Mouse (Mus musculus): ENCODE results near the gene Ccl8.

Ccl8 gene

DNA sequence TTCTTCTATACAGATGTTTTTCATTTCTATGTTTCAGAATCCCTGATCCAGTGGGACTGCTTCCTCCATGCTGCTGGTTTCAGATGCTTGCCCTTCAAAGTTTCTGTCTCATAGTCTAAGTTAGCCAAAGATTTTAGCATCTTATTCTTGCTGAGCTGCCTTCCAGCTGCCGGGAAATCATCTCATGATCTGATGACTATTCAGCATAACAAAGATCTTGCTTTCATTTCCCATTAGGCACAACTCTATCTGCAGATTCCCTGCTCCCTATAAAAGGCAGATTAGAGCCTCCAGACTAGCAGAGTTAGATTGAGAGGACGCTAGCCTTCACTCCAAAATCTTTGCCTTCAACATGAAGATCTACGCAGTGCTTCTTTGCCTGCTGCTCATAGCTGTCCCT, at the start of gene Ccl8:
Gene Ccl8 (plus strand): TSS at position 301 of the 400 bp plus-strand sequence.
- DNase-seq (ENCODE audit: low read depth in 1 of 2, low spot score in 2 of 2): no peak

DNA sequence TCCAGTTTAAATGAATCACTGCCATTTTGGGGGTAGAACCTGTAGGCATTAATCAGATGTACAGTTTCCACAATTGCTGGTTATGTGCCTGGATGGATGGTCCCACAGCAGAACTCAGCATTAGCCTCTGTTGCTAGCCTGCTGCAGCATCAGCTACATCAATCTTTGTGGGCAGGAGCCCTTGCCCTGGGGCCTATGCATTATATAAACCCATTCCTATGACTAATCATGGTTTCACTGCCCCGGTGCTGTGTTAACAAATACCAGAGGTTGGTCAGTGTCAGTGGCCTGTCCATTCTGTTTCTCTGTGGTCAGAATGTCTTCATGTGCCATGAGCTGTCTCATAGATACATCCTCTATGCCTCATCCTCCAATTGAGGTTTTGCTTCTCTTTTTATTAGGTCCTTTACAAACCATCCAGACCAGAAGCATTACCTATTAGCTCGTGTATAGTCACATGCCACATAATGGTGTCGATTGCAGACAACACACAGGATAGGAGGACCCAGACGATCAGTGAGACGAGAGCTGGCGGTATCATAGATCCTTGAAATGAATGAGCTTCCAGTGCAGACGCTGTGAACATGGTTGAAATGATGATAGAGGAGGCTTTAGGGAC, 47.9 kb upstream of the Ccl8 start:
- DNase-seq (ENCODE audit: low read depth in 1 of 2, low spot score in 2 of 2): no peak

DNA sequence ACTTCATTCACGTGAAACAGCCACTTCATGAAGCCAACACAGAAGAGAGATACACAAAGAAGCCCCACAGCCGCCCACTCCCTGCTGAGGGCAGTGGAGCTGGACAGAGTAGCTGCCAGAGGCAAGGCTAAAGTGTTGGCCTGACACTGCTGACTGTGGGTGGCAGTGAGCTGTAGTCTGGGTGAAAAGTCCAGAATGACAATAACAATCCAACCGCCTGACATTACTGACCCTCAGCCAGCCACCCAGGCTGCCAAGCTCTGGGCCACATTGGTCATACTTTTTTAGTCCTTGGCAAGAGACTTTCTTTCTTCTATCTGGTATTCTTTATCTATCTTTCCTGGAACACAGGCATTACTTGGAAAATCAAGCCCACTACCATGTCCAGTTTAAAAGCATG, 43.9 kb upstream of the Ccl8 start:
- no peak for DNase-seq (ENCODE audit: low read depth in 1 of 2, low spot score in 2 of 2)

DNA sequence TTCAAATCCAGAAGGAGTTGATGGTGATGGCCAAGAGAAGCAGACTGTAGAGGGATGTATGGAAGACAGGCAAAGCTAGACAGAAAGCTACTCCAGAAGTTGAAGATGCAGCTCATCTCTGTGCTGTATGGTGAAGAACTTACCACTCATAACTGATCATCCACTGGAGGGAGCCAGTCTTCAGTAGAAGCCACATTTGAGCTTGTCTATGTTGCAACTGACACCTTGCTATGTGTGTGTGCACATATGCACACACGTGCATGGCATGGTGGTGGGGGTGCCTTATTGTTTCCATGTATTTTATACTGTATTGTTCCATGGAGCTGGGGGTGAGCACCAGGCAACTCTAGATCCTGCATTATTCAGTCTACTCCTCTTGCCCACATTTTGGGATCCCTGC, 42.6 kb upstream of the Ccl8 start:
- DNase-seq (ENCODE audit: low read depth in 1 of 2, low spot score in 2 of 2): no peak

DNA sequence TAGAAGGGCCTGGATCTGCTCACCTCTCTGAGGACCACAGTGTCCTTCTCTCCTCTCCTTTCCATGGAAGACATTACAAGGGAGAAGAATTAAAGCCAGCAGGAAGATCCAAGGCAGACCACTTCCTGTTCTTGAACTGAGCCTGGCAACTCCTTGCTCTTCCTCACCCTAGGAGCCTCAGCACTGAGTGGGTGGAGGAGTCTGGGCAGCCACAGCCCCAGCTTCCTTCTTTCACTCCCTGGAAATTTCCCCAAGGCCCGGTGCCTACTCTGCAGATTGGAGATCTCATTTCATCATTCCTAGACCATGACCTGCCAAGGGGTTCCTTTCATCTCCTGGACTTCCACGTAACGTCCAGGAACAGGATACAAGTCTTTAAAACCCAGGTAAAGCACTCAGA, 42.0 kb upstream of the Ccl8 start:
- DNase-seq (ENCODE audit: low read depth in 1 of 2, low spot score in 2 of 2): no peak

DNA sequence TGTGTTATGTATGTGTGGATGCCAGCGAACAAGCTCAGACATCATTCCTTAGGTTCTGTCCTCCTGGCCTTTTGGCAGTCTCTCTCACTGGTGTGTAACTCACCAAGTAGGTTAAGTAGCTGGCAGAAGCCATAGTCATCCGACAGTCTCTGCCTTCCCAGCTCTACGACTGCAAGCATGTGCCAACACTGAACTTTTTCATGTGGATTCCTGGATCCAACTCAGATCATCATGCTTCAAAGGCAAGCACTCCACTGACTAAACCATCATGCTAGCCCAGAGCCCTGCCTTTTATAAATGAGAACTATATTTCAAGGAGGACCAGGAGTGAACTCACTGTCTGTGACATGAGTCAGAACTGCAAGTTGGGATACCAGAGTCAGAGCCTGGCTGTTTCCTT, 41.3 kb upstream of the Ccl8 start:
- DNase-seq (ENCODE audit: low read depth in 1 of 2, low spot score in 2 of 2): no peak

DNA sequence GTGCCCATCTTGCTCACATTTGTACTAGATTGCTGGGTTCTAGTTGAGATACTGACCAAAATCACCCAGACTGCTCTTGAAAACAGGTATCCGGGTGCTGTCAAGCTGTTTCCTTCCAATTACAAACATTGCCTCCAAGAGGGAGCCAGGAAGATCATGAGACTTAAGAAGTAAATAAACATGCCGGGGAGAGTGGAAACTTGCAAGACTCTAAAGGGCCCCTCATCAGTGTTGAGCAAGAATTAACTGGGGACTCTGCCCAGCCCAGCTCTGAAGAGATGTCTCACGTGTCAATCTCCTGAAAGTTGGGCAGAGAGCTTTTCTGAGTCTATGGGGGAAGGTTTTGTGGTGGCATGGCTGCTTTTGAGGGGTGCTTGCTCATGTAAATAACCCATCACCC, 38.0 kb upstream of the Ccl8 start:
- DNase-seq (ENCODE audit: low read depth in 1 of 2, low spot score in 2 of 2): no peak

DNA sequence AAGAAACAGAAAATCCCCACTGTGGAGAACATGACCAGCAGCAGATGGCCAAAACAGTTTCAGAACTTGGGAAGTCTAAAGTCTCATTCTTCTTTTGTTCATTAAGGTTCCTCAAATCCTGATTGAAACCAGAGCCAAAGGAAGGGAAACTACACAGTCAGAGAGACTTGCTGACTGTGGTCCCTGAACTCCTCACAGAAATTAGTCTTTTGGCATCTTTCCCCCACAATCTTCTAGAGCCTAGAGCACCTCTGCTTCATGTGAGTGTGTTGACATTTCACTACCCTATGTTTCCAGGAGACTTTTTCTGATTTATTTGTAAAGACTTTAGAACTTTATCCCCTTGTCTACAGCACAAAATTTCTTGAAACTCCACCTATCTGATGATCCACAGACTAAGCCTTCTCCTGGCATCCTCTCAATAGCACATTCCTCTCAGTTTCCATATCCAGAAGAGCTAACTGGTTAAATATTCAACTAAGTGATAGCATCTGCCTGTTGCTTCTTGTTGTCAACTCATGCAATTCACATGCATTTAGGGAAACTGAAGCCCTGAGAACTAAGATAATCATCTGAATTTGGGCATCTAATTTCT, 36.8 kb upstream of the Ccl8 start:
- no peak for DNase-seq (ENCODE audit: low read depth in 1 of 2, low spot score in 2 of 2)

DNA sequence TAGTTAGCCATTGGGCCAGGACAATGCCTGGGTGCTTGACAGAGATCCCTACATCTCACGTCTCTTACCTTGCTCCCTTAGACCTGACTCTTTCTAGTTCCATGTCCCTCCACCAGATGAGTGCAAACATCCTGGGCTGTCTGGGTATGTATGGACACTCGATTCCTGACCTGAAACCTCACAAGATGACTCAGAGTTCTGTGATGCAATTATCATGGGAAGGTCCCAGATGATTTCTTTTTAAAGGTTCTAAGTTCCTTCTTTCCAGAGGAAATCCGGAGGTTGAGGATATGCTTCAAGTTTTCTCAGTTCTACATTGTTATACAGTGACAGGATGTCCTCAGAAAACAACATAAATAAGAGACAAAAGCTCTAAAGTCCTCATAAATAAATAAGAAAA, 34.1 kb upstream of the Ccl8 start:
- DNase-seq (ENCODE audit: low read depth in 1 of 2, low spot score in 2 of 2): no peak

DNA sequence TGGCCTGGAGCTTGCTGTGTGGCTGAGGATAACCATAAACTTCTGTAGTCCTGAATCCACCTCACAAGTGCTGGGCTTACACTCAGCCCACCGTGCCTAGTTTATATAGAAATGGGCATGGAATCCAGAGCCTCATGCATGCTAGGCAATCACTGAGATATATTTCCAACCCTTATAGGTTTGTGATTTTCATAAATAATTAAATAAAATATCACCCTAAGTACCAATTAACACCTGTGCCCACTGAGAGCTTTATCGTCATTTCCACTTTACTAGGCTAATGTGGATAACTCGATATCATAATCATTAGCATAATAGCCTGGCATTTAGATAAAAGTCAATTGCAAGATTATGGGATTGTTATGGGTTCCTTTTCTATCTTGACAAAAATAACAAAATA, 30.6 kb upstream of the Ccl8 start:
- DNase-seq (ENCODE audit: low read depth in 1 of 2, low spot score in 2 of 2): no peak

DNA sequence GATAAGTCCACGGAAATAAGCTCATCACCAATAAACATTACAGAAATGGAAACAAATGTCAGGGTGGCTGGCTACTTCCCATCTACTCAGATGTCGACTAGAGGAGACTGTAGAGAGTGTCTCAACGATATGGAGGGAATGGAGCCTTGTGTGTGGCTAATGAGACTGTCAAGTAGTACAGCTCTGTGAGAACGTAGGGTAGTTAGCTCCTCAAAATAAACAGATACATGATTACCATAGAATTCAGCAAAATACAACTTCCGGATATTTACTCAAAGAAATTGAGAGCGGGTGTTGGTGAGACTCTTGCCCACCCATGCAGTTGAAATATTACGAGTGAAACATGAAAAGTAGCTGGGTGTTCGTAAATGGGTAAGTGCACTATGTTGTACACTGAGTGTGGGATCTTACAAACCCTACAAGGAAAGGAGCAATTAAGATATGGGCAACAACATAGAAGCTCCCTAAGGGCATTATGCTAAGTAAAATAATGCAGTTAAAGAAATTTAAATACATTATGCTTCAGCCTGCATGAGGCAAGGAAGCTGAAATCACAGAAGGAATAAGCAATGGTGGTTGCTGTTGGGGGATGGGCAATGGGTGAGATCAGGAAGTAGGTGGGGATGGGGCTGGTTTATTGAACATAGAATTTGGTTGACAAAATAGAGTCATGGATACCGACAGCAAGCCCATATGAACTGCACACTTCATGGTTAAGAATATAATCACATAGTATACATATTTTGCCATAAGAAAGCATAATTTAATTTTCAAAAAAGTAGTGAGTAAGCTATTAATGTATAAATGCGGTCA, 15.3 kb upstream of the Ccl8 start:
- DNase-seq (ENCODE audit: low read depth in 1 of 2, low spot score in 2 of 2): no peak

DNA sequence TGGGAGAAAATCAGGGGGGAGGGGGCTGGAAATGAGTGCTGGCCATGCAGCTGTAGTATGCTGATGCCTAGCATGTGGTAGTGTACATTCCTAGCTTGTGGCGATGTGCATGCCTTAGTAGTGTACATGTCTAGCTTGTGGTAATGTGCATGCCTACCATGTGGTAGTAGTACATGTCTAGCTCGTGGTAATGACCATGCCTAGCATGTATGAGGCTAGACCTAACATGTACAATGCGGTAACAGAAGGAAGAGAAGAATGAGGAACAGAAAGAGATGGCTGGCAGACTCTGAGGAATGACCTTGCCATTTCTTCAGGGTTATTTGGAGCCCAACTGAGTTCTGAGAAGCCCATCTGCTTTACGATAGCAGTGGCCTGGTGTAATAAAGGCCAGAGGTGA, 13.9 kb upstream of the Ccl8 start:
- DNase-seq (ENCODE audit: low read depth in 1 of 2, low spot score in 2 of 2): no peak

DNA sequence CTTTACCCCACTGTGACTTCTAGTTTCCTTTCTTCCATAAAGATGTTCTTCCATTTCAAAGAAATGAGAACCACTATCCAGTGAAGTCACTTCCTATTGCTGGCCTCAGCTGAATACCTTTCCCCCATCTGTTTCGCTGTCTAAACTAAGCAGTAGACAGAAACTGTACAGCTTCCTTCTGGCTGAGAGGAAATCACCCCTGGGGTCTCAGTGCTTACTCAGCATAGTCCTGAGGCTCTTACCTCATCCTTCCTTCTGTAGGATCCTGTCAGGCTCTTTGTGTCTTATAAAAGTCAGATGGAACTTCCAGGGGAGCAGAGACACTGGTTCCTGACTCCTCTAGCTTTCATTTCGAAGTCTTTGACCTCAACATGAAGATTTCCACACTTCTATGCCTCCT, 13.5 kb upstream of the Ccl8 start, which contains the start of gene Ccl12:
Gene Ccl12 (plus strand): TSS at position 317 of the 400 bp plus-strand sequence.
- DNase-seq (ENCODE audit: low read depth in 1 of 2, low spot score in 2 of 2): no peak

DNA sequence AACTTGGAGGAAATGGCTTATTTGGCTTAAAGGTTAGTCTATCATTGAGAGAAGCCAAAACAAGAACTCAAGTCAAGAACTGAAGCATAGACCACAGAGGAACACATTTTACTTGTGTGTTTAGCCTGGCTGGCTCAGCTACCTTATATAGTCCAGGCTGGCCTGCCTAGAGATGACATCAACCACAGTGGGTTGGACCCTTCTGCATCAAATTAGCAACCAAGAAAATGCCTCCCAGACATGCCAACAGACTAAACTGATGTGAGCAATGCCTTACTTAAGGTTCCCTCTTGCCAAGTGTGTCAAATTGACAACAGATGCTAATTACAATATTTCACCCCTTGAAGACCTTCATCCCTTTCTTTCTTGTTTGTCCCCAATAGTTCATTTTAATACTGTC, 5.4 kb upstream of the Ccl8 start:
- DNase-seq (ENCODE audit: low read depth in 1 of 2, low spot score in 2 of 2): no peak

DNA sequence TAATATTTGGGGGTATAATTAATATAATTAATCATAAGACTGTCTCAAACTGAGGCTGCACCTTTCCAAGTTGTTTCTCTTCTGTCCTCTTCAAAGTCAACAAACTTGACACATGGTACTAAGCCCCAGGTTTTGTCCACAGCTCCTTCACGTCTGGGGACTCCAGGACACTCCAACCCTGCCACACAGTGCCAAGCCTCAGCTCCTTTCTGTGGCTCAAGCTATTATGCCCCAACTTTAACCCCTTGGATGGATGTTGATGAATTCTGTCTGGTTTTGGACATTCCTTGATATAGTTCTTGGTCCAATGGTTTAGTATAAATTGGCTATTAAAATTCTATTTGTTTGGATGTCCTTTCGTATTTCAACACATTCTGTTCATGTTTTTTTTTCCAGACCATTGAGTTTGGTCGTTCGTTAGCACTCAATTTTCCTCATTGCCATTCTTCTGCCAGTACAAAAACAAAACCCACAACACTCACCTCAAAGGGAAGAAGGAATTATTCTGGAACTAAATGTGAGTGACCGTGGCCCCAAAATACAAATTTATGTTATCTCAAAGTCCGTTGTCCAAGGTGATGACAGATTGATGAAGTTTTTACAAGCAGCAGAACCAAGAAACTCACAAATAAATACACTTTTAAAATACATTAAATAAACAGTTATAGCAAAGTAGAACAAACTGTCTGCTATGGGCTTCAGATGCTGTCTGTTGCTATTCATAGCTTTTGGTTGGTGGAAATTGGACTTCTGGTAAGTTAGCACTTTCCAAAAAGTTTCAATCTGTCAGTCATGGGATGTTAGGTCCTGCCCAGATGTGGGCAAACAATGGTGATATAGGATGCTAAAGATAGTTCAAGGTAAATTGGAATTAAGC, 4.4 kb upstream of the Ccl8 start:
- no peak for DNase-seq (ENCODE audit: low read depth in 1 of 2, low spot score in 2 of 2)

DNA sequence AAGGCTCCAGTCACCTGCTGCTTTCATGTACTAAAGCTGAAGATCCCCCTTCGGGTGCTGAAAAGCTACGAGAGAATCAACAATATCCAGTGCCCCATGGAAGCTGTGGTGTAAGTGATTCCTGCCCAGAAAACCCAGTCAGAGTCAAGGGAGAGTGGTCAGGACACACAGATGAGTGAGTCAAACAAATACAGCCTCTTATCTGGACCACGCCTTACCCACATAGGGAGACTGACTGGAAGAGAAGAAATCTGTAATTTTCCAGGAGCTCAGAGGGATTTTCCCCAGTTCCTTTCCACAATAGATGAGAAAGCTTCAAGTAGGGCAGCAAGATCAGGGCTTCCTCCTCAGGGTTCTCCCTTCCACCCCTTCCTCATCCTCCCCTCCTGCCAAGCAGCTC, 1.1 kb downstream of the Ccl8 start:
- no peak for DNase-seq (ENCODE audit: low read depth in 1 of 2, low spot score in 2 of 2)

DNA sequence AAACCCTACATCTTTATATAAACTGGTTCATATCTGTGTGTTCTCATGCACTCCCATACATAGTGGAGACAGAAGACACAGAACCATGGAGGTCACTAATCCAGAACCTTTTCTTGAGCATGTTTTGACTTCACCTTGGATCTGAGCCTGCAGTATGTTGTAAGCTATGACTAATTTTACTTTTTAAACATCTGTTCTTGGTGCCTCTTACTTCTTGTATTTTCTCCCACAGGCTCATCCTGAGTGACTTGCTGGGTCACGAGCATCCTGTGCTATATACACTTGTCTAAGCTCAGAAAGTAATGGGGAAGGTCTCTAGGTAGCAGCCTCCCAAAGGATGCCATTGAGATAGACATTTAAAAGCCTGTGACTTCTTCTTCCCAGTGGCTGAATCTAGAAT, 18.0 kb downstream of the Ccl8 start:
- no peak for DNase-seq (ENCODE audit: low read depth in 1 of 2, low spot score in 2 of 2)

DNA sequence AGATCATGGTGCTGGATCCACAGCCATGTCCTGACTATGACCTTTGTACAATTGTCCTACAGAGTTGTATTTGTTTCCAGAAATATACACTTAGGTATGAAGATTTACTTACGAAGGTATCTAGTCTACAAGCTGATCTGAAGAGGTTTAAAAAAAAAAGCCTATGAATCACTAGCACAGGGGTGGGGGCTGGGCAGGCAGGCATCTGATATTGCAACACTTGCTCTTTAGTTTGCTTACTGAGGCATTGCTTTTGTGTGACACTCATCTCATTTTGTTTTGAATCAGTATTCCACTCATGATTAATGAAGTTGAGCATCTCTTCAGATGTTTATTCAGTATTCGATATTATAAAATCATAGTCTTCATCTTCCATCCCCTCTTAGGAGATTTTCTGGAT, 21.2 kb downstream of the Ccl8 start:
- no peak for DNase-seq (ENCODE audit: low read depth in 1 of 2, low spot score in 2 of 2)

DNA sequence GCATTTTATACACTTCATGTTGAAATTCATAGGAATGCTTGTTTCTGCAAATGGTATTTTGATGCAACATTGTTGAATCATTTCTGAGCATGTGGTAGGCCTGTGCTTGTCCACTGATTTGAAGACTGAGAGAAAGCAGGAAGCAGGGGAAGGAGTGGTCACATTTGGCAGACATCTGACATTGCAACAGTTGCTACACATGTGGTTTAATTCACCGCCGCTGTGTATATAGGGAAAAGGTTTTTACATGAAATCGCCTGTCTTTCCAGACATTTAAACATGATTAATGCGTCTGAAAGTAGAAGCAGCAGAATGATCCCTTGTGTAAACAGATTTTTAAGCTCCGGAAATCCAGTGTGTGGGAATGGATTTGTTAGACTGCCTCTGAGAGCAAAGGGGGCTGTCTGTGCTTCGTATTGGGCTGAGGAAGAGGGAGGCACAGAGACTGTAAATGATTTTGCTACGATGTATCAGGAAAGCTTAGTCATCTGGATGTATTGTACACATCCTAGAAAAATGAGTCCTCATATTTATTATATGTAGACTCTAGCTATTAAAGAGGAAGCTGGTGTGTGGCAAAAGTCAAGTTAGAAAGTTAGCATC, 24.6 kb downstream of the Ccl8 start:
- DNase-seq (ENCODE audit: low read depth in 1 of 2, low spot score in 2 of 2): no peak

DNA sequence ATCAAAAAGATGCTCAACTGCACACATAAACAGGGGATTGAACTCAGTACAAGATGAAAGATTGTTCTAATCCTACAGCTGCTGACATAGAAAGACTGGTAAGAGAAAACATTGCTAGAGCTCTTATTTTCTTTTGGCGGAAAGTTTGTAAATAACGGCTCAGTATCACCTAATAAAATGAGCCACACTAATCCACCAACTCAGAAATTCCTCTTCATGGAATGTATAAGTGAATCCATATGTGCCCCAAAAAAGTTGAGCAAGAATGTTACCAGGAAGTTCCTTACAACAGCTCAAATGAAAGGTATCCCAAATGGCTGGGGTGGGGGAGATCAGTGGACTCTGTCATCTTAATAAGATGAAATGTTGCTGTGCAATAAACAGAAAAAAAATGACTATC, 44.1 kb downstream of the Ccl8 start:
- no peak for DNase-seq (ENCODE audit: low read depth in 1 of 2, low spot score in 2 of 2)

DNA sequence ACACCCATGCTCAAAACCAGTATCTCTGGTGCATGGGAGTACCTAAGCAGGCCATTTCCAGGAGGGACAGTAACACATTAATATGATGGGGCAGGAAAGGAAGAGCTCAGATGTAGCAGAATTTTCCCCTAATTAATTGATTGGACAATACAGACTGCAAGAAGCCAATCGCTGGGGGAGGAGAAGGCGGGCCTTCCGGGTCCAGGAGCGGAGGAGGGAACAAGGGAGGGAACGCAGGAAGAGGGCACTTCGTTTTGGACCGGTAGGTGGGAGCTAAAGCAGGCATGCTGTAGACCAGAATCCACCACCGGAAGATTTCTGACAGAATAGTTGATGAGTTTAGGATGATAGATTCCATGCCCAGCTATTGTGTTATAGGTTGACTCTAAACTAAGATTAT, 48.3 kb downstream of the Ccl8 start:
- DNase-seq (ENCODE audit: low read depth in 1 of 2, low spot score in 2 of 2): no peak

All from monocyte, adult 2 months (primary cell).